Mouse (Mus musculus): ENCODE measurements at regions not wholly inside any gene's neighbourhood (a gene's known extent, or its start where the extent isn't known, plus 50 kb on each side); places are given as distances from the start of the nearest gene placed in this dataset.

- no peak for TF ChIP-seq CTCF (IDR thresholded peaks at IDR 0.05; ENCODE audit: low read depth)
- TF ChIP-seq EP300 (IDR thresholded peaks at IDR 0.05; ENCODE audit: low read depth) = no peak
Measured at GRCm38 (mm10) chr4:89392791-89393190, 82.0 kb upstream of the Cdkn2b start.
